Mouse (Mus musculus) right cerebral cortex, postnatal 36 days (tissue): ENCODE measurements around the gene Ubald1.

Experiments used
- DNase-seq, 2 experiments: peaks; one replicate each; pipeline ENCODE4 v3.0.0; 2022; ENCODE audit warnings: low spot score in 2 of 2, mixed read lengths in 1 of 2

Ubald1 gene

GRCm38 (mm10) chr16:4880136-4880825 lies at the start of gene Ubald1:
Gene Ubald1, minus strand, starts transcription at chr16:4880315.
- DNase-seq, result peak; percentile 99

GRCm38 (mm10) chr16:4928474-4928873 lies 48.4 kb upstream of the Ubald1 start:
- DNase-seq, result no peak

DNA sequence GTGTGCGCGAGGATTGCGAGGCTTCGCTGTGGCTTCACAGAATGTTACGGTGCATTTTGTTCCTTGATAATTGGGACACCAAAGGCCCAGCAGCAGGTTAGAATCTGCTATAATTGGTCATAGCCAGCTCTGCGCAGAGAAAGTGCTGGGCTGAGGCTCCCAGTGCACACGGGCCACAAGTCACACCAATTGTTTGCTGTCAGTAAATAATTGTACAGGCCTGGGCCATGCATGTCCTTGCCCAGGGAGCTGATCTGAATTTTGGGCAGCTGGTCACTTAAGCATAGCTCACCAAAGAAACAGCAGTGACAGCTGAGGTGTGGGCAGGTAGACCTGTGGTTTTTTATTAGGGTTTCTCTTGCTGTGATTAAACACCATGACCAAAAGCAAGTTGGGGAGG lies 47.9 kb upstream of the Ubald1 start:
- DNase-seq, result no peak

GRCm38 (mm10) chr16:4923996-4924395 lies 43.9 kb upstream of the Ubald1 start:
- DNase-seq, result no peak

DNA sequence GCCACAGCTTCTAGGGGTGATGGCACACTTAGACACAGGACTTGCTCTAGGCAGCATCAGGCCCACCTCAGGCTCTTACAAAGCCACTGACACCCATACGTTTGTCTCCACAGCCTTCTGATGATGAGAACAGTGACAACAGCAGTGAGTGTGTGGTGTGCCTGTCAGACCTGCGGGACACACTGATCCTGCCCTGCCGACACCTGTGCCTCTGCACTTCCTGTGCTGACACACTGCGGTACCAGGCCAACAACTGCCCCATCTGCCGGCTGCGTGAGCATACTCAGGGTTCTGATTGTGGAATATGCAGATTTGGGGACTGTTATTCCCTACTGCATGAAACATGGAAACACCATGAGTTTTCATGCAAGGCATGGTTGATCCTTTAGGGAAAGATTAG lies 42.4 kb upstream of the Ubald1 start:
- DNase-seq, result no peak

GRCm38 (mm10) chr16:4920556-4920955 lies 40.4 kb upstream of the Ubald1 start:
- no peak for DNase-seq

DNA sequence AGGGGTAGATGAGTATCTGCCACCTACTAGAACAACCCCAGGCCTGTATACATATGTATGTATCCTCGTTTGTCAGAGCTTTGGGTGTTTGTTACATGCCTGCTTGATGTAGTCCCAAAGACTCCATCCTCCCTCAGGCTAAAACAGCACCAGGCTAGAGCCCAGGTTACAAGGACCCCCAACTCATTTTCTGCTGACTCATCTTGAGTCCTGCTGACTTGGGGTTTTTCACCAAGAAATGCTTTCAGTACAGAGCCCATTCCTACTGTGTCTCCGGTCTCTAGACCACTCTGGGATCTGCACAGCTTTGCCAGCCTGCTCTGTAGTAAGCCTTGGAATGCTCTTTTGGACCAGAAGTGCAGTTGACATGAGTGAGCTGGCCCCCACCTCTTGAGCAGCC lies 36.5 kb upstream of the Ubald1 start:
- no peak for DNase-seq

GRCm38 (mm10) chr16:4915931-4916330 lies 35.8 kb upstream of the Ubald1 start:
- no peak for DNase-seq

GRCm38 (mm10) chr16:4913783-4914735 lies 33.9 kb upstream of the Ubald1 start:
- DNase-seq, result peak; percentile 80 to 83

DNA sequence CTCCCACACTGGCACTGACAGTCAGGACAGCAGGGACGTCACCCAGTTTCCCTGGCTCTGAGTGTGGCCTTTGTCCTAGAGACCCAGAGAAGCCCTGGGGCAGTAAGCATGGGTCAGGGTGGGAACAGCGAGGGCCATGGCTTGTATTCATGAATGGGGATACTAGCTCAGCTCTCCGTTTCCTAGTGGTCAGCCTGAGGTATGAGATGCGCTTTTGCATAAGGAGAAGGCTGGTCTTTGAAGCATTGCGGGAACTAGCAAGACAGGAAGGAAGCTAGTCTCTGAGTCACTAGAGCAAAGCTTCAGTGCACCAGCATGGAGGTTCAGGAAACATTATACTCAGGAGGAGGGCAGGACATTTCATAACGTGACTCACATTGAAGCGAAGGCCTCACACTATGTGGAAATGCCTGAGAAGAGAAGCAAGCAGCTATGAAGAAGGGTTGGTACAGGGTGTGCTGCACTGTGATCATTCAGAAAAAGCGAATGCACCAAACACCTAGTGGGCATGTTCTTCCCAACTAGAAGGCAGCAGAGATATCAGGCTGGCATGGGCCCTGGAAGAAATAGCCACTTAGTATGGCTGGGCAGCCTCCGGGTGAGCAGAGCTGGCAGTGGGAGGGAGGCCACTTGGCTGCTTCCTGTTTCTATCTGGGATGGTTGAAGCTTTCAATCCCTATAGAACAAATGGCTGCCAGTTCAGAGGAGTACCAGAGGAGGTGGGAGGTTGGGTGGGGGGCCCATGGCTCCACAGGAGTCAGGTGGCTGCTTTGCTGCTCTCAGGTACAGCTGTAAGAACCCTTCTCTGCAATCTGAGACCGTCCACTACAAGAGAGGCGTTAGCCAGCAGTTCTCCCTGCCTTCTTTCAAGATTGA lies 33.0 kb upstream of the Ubald1 start:
- DNase-seq, result no peak

- no peak for DNase-seq
These were observed 32.0 kb upstream of the Ubald1 start for GRCm38 (mm10) chr16:4912074-4912648.

GRCm38 (mm10) chr16:4910758-4911157 lies 30.6 kb upstream of the Ubald1 start:
- DNase-seq, result no peak

DNA sequence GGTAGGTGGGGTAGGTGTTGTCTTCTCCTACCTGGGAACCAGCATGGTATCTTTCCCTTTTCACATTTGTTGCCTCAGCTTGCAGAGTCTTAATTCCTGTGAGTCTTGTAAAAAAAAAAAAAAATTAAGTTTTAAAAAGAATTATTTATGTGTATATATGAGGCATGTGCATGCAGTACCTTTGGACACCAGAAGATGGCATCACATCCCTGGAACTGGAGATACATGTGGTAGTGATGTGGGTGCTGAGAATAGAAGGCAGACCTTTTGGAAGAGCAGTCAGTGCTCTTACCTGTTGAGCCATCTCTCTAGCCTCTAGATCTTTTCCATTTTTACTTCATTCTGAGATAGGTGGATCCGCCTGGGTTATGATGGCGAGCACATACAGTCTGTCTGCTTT lies 29.6 kb upstream of the Ubald1 start:
- no peak for DNase-seq

GRCm38 (mm10) chr16:4907972-4908371 lies 27.9 kb upstream of the Ubald1 start:
- DNase-seq, result no peak

DNA sequence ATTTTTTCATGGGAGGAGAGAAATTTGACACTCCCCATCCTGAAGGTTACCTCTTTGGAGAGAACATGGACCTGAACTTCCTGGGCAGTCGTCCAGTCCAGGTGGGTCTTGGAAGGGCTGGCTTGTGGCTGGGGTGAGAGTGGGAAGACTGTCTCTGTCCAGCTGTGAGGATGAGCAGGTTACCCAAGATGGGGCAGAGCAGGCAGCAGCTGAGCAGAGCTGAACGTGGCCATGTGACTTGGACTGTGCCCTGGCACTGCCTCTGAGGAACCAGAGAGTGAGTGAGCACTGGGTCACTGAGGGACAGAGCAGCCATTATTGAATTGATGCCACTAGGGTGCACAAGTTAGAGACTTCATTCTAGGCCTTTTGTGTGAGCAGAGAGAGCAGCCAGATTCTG lies 27.3 kb upstream of the Ubald1 start:
- DNase-seq, result no peak

GRCm38 (mm10) chr16:4906559-4906958 lies 26.4 kb upstream of the Ubald1 start:
- DNase-seq, result no peak

GRCm38 (mm10) chr16:4905591-4905990 lies 25.5 kb upstream of the Ubald1 start:
- no peak for DNase-seq

DNA sequence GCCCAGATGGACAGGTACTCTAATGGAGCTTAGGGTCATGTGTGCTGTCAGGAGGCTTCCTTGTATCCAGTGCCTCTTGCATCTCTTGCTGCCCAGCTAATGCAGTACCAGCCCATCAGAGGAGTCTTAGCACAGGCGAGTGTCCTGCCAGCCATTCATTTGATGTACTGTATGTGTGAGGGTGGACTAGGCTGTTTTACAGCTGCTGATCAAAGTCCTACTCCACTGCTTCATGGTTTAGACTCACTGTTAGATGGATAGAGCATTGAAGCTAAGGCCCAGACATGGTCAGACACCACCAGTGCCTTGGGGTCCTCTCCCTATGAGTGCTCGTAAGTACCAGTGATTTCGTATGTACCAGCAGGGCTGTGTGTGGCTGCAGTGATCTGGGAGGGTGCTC lies 24.8 kb upstream of the Ubald1 start:
- no peak for DNase-seq

DNA sequence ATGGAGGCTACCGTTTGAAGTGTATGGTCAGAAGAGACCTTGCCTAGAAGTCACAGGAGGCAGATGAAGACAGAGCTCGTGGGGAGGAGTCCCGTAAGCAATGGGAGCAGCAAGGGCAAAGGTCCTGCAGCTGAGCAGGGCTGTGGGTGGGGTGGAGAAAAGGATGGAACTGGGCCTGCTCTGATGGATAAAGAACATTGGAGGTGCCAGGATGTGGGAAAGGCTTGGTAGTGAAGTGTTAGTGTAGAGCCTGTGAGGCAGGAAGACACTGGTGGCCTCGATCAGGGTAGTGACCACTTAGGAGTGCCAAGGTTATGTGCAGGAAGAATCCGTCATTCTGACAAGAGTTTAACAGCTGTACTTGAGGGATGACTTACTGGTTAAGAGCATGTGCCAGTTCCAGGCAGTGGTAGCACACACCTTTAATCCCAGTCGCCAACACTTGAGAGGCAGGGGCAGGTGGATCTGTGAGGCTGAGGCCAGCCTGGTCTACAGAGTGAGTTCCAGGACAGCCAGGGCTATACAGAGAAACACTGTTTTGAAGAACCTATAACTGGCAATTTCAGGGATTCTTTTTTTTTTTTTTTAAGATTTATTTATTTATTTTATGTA lies 23.5 kb upstream of the Ubald1 start:
- no peak for DNase-seq

DNA sequence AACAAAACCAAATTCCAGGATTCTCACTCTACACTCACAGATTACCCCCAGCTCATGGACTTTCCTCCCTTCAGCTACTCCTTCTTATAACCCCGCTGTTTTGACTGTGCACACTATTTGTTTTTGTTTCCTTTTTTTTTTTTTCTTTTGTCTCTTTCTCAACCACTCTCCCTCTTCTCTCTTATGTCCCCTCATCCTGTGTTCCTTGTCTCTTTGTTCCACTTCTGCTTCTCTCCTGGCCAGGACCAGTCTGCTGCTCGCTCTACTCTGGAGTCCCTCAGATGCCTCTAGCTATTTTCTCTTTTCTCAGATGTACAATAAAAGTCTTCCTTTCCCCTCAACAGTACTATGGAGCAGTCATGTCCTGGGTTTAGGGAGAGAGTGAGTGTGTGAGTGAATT lies 22.3 kb upstream of the Ubald1 start:
- no peak for DNase-seq

GRCm38 (mm10) chr16:4901167-4901566 lies 21.1 kb upstream of the Ubald1 start:
- no peak for DNase-seq
